Comparison of ENCODE assay signal across 17 mouse cellular contexts in genomic region chr3:135649809-135650208, GRCm38 (mm10).
"Had no signal": no experiment of that assay in that cellular context is flagged by ENCODE, and none has a peak within 500 bp of the region (broad histone marks: within the 10 kb centered on the region; RNA-seq: fewer than 3 reads in every experiment).

No protein-coding gene starts in this region.

- ATAC-seq: midbrain, embryonic 16.5 days had no signal

- DNase-seq: kidney, postnatal 10 days; kidney, postnatal 36 days; layer of hippocampus, postnatal 36 days; liver, embryonic 13.5 days; lung, adult 2 months; lung, postnatal 14 days; lung, postnatal 4 days; retina, postnatal 1 day; thymus, adult 2 months; thymus, postnatal 14 days; thymus, postnatal 4 days had no signal

- H3K27me3 ChIP-seq: kidney, embryonic 15.5 days; liver, embryonic 13.5 days; midbrain, embryonic 12.5 days; neural tube, embryonic 13.5 days had no signal

- H3K4me2 ChIP-seq: kidney, embryonic 15.5 days; liver, embryonic 13.5 days; midbrain, embryonic 12.5 days; neural tube, embryonic 13.5 days had no signal

- H3K27ac ChIP-seq: kidney, embryonic 15.5 days; left cerebral cortex, adult 2 months; liver, embryonic 13.5 days; midbrain, embryonic 12.5 days; neural tube, embryonic 13.5 days had no signal

- H3K4me1 ChIP-seq: midbrain, embryonic 12.5 days had no signal

- H3K9me3 ChIP-seq: kidney, embryonic 15.5 days; liver, embryonic 13.5 days; midbrain, embryonic 12.5 days; neural tube, embryonic 13.5 days had no signal

- H3K4me3 ChIP-seq: kidney, embryonic 15.5 days; left cerebral cortex, adult 2 months; liver, embryonic 13.5 days; midbrain, embryonic 12.5 days; myocyte; neural tube, embryonic 13.5 days had no signal

- H3K9ac ChIP-seq: kidney, embryonic 15.5 days; liver, embryonic 13.5 days; midbrain, embryonic 12.5 days; neural tube, embryonic 13.5 days had no signal
